Mouse (Mus musculus): Measurements from ENCODE around the gene Dpysl5.

Dpysl5 gene

GRCm38 (mm10) chr5:30824124-30824988 is 113.0 kb downstream of the Dpysl5 start:
- no peak for DNase-seq

GRCm38 (mm10) chr5:30825166-30825565 is 113.8 kb downstream of the Dpysl5 start:
- no peak for DNase-seq

- no peak for DNase-seq
These were observed 114.5 kb downstream of the Dpysl5 start for GRCm38 (mm10) chr5:30825821-30826220.

- no peak for DNase-seq
These were observed 122.1 kb downstream of the Dpysl5 start for GRCm38 (mm10) chr5:30833416-30833815.

- no peak for DNase-seq
These were observed 128.4 kb downstream of the Dpysl5 start for GRCm38 (mm10) chr5:30839731-30840130.

- DNase-seq = peak; percentile 27
These were observed 130.5 kb downstream of the Dpysl5 start for GRCm38 (mm10) chr5:30841896-30842295.
